Mouse (Mus musculus) heart, postnatal 0 days (tissue): ENCODE measurements around the gene Tmem135.

Experiments used
- CTCF ChIP-seq: IDR thresholded peaks from 2 replicates; pipeline ENCODE4 v1.5.1; 2016; ENCODE audit warnings: antibody characterized with exemption, control low read depth, low read depth
- EP300 ChIP-seq: IDR thresholded peaks from 2 replicates; pipeline ENCODE4 v1.6.1; 2016; ENCODE audit warnings: antibody characterized with exemption, low read depth

DNA sequence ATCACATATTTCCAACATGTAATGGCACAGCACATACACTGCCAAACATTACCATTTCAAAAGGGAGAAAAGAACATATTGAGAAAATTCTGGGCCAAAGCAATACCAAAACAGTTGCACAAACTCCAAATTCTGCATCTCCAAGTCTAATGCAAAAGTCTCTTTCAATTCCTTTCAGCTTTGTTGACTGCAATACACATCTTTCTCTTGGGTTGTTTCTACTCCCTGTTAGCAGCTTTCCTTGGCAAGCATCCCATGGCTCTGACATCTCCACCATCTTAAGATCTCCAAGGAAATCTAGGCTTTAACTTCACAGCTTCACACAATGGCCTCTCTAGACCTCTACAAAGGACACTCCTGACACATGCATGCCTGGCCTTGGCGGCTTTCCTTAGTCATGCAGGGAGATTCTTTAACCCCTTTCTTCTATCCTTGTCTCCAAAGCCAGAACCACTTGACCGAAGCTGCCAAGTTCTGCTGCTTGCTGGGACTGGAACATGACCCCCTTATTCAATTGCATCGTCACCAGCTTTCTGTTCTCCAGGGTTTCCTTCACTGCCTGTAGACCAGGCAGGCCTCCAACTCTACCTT lies 172.7 kb downstream of the Tmem135 start:
- TF ChIP-seq CTCF = no peak
- TF ChIP-seq EP300 = no peak
